Mouse (Mus musculus): ENCODE data around the gene Gprc6a.

Gprc6a gene

DNA sequence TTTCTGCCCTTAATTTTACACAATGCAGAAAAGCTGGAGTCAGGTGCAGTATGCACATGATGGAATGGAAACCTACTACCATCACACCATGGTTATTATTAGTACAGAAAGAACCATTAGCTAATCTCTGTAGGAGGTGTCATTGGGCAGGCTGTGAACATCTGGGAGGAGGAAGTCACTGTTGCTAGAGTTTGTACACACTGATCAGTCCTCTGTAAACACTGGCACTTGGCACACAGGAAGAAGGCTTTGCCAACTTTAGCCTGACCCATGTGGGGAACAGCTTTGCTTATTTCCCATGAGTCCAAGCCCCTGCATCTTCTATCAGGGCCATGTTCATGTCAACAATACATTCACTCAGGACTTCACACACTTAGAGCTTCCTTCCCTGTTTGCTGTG is 46.3 kb downstream of the Gprc6a start:
- DNase-seq: no peak

DNA sequence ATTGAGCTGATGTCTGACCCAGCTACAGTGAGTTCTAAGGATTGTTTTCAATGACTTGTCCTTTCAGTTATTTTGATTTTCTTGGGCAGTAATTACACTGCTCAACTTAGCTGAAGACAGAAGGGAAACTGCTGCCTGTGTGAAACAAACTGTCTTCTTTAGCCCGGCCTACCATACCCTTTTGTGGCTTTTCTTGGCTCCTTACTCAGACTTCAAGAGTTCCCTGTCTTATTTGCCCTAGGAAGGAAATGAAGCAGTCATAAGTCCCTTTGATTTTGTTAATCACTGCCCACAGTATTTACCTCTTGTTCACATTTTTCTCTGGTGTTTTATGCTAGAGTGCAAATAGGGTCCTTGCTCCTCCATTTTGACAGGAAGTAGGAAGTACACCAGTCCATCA is 46.9 kb downstream of the Gprc6a start:
- DNase-seq: no peak

DNA sequence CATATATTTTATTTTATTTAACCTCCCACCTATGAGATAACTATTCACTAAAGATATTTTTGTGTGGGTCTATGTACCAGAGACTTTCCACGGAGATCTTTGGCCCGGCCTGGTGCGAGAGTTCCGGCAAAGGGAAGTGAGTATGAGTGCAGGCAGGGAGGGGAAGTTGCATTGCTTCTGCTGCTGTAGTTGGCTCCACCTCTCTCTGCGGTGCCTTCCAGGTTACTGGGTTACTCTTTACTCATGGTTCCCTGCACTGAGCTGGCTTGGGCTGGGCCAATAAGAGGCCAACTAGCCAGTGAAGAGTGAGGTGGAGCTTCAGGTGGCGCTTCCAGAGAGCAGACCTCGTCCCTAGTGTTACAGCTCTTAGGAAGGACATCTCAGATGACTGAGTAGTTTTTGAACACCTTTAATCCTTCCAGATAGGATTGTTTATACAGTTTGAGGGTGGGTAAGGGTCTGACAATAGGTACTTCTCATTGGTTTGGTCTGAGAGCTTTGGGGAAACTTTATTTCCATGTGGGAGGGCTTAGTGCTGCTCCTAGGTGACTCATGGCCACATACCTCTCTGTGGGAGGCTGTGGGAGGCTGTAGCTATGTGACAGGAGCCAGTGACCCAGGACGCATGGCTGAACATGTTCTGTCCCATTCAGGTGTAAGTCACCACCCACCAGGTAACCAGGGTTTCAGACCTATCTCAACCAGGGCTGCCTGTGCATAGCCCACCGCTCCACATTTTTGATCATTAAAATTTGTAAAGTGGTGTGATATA is 59.9 kb downstream of the Gprc6a start:
- no peak for DNase-seq

Measured in thymus, postnatal 4 days (tissue).